Mouse (Mus musculus) right cerebral cortex, postnatal 25 days (tissue): ENCODE data around the gene Tab1.

Experiments
- DNase-seq: peaks from one replicate; pipeline ENCODE4 v3.0.0; 2022

Tab1 gene

DNA sequence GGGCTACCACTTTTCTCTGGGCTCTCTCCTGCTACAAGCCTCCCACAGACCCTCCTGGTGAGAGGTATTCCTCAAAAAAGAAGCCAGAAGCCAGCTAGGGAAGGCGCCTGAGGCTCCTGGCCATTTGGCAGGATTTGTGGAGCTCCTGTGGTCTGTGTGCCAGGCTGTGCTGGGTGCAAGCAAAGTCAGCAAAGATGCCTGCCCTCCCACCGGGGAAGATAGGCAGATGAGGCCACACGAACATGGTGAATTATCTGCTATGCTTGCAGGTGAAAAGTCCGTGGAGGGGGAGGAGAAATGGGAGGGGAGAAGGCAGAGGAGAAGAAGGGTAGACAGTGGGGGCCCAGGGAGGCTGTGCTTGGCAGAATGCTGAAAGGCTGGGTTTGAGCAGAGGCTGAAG, 37.4 kb downstream of the Tab1 start:
- no peak for DNase-seq

DNA sequence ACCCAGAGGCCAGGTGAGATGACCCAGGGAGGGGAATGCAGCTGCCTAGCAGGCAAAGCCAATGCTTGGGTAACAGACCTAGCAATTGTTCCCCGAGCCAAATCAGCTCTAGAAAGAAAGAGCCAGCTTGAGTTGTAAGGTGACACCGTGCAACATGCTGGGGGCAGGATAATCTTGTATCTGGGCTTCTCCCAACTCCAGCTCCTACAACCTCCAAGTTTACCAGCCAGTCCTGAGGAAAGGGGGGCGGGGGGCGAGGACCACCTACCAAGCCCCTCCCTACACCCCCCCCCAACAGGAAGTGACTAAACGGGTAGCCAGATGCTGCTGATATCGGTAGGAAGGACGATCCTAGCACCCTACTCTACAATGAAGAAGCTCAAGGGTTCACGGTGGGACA, 38.4 kb downstream of the Tab1 start:
- no peak for DNase-seq

DNA sequence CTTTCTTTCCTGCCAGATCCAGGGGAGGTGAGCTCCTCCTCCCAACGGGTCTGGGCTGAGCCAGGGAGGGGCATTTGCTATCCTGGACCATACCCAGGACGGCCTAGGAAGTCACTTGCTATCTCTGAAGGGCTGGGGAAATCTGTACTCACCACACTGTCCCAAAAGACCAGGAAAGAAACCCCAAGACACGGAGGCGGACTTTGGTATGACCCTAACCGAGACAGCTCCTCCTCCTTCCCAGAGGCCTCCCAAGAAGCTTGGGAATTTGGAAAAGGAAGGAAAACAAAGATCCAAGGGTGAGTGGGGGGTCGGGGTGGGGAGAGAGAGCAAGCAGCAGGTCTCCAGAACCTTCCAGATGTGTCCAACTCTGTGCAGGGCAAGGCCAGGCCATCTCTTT, 38.9 kb downstream of the Tab1 start:
- no peak for DNase-seq

DNA sequence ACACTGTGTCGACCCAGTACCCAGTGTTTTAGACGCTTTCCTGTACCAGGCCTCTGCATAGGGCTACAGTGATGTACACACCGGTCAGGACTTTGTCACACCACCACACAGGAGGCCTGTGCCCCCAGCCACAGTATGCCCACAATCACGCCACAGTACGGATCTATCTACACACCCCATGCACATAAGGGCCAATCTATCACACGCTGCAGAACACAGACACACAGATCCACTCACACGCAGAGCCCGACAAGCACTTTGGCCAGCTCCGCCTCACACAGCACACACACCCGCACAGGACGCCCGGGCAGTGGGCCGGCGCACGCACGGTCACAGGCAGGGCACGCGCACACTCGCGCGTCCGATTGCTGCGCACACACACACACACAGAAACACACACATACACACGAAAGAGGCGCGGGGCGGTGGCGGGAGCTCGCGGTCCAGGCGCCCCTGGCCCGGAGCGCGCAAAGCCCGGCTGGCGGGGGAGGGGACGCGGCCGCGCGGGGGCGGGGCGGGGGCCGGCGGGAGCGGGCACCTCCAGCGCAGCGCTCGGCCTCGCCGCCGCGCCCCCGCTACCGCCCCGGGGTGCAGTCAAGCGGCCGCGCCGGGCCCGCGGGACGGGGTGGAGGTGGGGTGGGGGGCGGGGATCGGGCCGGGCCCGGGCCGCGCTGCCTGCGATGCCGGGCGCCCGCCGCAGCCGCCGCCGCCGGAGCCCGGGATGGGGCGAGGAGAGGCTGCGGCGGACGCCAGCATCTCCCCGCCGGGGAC, 40.3 kb downstream of the Tab1 start, which contains the start of gene Mgat3:
TSS of gene Mgat3 (plus strand) at position 721 of the 771 bp plus-strand sequence.
- DNase-seq: peak; percentile 62

DNA sequence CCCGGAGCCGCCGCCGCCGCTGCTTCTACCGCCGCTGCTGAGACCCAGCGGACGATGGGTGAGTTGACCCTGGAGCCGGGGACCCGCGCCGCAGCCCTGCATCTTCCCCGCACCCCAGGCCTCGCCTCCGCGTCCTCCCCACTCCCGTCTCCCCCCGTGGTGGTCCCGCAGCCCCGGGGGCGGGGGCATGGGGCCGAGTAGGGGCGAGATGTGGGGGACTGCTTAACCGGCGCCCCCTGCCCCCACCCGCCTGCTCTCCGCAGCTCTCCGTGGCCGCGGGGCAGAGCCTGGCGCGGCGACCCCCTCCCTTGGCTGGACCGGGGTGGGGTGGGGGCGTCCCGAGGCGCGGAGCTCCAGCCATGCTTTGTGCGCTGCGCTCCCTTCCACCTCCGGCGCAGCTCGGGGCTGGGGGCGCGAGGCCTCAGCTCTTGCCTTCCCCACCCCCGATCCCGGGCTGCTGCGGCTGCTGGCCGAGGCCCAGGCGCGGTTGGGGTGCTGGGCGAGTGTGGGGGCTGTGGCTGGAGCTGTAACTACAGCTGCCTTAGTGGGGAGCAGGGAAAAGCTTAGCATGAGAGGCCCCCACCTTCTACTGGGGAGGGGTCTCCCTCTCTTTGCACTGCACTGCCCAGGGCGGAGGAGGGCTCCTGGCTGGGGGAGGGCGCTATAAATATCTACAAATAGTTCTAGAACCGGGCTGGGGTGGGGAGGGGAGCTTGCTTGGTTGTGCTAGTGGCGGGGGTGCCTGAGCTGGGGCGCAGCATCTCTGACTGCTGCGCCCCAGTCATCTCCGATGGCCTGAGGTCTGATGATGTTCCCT, 41.1 kb downstream of the Tab1 start:
- DNase-seq: peak; percentile 72

DNA sequence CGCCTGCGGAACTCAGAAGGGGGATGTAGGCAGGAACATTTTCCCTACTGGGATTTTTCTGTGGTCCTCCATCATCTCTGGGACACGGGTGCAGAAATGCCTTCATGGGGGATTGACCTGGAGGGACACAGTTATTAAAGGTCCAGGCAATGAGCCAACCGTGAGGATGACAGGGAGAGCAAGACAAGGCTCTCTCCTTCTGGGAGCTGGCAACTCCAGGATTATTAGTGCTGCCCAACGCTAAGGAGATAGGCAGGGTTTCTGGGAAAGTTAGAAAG, 41.6 kb downstream of the Tab1 start:
- no peak for DNase-seq

DNA sequence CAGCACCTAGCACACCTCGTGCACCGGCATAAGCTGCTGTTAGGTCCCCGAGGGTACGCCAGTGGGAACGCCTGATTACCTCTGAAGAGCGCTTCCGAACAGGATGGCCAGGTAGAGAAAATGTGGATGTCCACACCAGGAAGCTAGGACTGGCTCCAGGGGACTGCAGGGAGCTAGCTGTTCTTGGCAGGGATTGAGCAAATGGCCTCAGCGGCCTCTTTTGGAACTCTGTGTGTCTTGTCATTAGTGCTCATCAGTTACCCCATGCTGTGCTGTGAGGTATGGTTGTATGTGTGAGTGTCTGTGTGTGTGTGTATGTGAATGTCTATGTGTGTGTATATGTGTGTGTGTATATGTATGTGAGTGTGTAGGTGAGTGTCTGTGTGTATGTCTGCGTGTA, 42.4 kb downstream of the Tab1 start:
- DNase-seq: no peak

DNA sequence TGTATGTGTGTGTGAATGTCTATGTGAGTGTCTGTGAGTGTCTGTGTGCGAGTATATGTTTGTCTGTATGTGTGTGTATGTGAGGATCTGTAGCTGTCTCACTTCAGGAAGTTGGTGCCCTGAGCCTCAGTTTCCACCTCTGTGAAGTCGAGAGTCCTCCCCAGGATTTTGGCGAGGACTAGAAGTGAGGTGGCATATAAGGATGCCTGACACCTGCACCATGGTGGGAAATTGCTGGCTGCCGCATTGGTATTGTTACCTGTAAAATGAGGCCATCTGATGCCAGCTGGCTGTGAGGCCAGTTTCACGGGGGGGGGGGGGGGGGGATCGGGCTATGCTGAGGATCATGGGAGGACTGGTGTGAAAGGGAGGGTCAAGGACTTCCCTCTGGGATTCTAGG, 42.8 kb downstream of the Tab1 start:
- no peak for DNase-seq

DNA sequence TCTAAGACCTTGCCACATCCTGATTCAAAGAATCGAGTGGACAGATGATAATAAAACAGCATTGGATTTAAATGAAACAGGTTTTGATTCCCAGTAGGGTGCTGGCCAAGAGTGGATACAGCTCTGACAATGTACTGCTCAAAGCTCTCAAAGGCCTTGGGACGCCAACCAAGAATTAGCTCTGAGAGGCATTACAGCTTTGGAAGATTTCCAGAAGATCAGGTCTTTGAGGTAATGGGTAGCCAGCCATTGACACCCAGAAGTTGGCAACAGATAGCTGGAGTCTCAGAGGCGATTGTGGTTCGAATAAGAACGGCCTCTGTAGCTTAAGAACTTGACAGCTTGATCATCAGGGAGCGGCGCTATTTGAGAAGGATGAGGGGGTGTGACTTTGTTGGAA, 48.6 kb downstream of the Tab1 start:
- no peak for DNase-seq

DNA sequence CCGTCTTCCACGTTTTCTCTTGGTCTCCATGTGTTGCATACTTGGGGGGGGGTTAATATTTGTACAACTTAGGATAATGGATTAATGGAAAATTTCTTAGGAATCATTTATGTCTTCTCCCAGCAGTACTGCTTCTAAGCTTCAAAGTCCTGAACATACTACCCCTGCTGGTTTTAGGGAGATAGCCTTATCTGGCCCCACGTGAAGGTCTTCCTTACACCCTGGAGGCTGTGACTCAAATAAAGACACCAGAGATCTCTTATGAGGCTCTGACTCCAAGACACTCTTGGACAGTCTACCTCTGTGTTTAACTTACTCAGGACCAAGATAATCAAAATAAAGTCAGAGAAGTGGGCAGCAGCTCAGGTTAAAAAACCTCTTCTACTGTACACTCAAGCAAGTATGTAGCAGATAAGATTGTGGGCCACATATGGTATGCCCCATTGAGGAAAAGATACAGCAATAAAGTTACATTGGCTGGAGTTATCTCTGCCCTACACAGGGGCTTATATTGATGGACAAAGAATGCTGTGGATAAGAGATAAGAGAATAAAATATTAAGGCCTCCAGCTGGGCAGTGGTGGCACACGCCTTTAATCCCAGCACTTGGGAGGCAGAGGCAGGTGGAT, 49.3 kb downstream of the Tab1 start:
- no peak for DNase-seq

DNA sequence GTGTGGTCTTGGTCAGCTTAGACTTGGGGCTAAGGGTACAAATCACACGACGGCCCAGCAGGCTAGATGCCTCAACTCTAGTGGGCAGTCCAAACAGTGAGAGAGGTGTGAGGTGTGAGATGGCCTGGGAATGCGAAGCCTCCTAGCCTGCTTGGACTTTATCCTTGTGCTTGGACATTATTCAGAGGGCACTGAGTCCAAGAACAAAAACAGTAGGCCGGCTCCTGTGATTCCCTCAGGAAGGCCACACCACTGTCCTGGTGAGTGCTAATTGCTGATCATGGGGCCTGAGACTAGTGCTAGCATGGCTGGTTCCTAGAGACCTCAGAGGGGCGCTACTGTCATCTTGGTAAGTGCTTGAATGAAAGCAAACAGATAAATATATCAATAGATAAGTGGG, 56.0 kb downstream of the Tab1 start:
- no peak for DNase-seq

DNA sequence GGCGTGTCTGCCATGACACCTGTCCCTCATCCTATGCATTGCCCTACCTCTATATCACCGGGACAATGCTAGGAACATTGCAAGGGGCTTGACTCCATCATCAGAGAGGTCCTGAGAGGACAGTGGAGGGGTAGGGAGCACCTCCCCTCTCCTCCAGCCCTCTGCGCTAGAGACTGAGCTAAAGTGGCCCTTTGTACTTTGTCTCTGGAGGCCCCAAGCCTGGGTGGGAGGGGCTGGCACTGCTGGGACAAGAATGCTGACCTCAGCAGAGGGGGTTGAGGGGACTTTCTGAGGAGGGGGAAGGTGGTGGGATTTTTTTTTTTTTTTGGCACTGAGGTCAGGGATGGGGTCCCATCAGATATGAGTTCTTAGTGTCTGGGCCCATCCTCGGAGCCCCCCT, 57.1 kb downstream of the Tab1 start:
- DNase-seq: no peak

DNA sequence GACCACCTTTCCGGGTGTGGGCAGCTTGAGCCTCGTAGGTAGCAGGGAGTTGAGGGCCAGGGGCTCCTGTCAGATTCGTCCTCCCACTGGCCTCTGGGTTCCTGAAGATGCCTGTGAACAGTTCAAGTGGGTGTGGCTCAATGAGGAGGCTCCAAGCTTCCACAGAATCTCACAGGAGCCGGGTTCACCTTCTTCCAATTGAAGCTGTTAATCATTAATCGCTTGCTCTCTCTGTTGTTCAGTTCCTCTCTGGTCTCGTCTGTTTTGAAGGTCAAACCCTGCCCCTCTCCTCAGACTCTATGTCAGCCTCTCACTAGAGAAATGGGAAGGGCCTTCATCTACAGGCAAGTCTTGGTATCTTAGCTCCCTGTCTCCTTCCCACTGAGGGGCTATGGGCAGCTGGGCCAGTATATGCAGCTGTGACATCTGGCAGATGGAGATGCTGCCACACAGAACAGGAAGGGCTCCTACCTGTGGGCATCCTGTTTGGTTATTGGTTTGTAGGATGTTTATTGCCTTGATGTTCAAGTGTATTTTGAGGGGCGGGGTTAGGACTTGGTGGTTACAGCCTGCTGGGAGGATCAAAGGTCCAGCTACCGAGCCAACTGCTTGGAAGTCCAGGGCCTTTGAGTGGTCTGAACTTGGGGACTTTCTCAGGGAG, 58.8 kb downstream of the Tab1 start:
- no peak for DNase-seq

DNA sequence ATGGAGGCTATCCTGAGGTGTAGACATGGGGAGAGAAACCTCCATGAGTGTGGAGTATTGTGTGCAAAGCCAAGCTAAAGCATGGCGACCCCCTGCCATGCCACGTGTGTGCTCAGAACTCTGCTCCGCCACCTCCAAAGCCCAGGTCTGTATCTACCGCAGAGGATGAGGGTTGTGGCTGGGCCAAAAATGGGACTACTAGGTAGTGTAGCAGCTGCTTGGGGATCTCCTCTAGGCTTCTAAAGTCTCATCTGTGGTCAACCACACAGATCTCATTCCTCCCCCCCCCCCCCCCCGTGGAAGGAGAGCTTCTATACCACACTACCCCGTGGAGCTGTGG, 59.3 kb downstream of the Tab1 start:
- DNase-seq: no peak

DNA sequence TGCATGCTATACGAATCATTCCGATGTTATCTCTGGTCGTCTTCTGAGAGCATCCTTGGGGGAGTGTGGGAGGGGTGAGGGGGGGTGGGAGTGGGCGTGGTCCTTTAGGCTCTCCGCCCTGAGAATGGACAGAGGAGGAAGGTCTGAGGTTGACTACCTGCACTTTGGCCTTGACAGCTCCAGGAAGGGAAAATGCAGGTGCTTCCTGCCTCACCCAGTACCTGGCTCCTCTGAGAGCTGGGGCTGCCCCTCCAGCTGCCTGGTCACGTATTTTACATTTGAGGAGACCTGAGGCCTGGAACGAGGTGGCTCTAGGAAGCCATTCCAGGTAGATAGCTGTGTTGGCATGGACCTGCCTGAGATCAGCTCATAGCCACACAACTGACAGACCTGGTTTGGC, 59.9 kb downstream of the Tab1 start:
- DNase-seq: no peak

DNA sequence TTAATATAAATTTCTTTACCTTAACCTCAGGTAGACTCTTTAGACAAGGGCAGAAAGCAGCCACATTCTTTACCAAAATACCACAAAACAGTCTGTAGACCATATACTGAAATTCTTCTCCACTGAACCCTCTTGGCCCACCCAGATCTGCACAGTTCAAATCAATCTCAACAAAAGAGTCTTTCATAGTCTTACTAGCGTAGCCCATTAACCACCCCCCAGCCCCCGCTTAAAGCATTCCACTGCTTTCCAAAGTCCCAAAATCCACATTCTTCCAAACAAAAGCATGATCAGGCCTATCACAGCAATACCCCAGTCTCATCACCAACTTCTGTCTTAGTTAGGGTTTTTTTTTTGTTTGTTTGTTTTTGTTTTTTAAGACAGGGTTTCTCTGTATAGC, 66.6 kb downstream of the Tab1 start:
- DNase-seq: no peak

DNA sequence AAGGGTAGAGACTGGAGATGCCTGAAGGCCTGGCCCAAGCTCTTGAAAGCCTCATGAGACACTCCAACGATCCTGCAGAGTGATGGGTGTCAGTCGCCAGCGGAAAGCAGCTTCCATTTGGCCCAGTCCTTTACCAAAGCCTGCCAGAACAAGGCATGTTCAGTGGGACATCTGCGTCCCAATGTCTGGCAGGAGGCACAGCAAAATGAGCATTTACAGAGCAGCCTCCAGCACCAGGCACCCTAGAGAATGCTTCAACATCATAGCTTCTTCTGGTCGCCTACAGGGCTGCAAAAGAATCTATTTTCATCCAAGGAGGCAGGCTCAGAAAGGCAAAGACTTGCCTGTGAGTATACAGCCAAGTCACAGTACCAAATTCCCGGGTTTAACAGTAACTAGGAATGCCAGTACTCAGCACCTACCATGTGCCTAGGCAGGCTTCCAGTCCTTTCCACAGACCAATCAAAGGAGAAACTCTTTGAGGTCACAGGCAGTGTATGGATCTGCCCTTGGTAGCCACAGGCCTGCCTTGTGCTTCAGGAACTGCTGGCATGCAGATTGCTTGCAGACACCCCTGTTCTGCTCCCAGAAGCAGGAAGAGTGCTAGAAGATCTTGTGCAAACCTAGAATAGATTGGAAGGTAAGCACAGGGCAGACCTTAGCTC, 69.3 kb downstream of the Tab1 start:
- DNase-seq: peak; percentile 51

DNA sequence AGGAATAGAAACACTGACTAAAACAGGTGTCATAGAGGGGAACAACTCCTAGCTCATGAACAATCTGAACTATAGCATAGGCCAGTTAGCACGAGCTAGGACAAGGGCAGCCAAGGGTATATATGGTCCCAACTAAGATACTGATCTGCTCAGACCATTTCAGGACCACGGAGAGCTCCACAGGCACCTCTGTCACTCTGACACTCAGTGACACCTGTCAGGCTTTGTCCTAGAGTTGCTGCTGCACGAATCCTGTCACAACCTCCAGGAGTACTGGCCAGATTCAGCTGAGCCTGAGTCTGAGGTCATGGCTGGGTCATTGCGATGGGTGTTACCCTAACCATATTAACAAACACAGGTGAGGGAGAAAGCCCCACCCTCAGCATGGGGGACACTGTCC, 70.5 kb downstream of the Tab1 start:
- no peak for DNase-seq

DNA sequence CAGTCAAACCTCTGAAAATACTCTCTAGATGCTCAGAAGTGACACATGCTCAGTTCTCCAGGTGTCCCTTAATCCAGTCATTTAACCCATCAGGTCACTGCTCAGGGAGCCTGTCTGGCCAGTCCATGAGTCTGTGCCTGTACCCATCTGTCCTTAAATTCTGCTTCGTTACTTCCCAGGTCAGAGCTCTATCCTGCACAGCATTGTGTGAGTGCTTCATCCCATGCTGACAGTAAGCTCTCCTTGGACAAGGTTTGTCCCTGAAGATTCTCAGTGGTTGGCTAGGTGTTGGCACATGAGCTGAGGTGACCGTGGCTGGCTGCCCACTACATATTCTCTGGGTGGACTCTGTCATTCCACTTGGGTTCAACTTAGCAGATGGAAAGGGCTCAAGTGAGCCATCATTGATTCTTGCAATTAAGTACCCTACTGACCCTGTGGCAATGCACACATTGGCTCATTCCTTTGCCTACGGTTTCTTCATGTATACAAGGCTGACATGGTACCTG, 73.2 kb downstream of the Tab1 start:
- no peak for DNase-seq

DNA sequence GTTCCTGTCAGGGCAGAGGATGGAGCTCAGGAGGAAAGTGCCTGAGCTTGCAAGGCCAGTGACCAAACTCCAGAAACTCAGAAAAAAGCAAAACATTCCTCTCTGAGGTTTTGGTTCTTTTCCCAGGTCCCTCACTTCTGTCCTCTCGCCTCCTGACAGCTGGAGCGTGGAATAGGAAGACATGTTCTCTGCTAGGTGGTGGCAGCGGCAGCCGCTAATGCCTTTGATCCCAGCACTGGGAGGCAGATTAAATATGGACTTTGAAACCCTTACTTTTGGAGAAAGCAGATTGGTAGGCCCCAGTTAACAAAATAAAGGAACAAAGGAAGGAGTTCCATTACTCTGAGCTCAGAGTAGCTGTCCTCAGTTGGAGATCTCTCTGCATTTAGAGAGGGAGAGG, 75.5 kb downstream of the Tab1 start:
- no peak for DNase-seq
